Mouse (Mus musculus) kidney, adult 18-20 months (tissue): ENCODE results near the gene Homer2.

ENCODE experiments used
- DNase-seq: peaks from one replicate; pipeline ENCODE4 v3.0.0; 2021

Homer2 gene

DNA sequence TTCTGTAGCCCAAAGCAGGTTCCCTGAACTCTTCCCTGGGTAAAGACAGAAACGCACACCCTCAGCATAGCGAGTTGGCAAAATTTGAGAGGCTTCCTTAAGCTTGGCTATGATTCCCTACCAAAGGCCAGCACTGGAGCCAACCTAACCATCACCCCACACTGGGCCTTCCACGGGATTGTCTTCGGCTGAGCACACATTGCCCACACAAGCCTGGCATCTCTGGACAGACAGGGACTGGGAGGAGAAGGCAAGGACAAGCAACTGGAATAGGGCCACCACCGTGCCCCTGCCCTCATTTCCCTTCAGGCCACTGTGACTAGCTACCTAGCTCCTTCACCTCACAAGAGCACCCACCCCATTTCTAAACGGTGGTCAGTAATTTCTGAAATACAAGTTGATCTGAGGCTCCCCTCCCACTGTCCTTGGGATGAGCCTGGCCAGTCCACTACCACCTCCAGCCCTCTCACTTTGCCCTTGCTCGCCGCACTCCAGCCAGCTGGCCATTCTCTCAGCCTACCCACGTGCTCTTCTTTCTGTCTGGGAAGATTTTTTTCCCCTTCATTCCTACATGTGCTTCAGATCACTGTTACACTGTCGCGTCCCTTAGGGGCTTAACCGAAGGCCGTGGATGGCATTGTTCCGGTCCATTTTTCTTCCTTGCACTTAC is at the start of gene Homer2:
Gene Homer2 (minus strand): TSS at position 57 of the 670 bp plus-strand sequence.
- no peak for DNase-seq

DNA sequence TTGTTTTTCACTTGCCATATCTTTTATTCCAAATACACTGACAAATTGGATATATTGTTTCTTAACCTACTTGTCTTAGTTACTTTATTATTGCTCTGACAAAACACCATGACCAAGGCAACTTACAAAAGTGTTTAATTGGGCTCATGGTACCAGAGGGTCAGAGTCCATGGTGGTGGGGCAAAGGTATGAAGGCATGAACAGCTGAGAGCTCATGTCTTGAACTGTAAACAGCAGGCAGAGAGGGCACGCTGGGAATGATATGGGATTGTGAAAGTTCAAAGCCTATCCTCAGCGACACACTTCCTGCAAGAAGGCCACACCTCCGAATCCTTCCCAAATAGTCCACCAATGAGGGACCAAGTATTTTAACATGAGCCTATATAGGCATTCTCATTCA is 40.6 kb upstream of the Homer2 start:
- DNase-seq: no peak

DNA sequence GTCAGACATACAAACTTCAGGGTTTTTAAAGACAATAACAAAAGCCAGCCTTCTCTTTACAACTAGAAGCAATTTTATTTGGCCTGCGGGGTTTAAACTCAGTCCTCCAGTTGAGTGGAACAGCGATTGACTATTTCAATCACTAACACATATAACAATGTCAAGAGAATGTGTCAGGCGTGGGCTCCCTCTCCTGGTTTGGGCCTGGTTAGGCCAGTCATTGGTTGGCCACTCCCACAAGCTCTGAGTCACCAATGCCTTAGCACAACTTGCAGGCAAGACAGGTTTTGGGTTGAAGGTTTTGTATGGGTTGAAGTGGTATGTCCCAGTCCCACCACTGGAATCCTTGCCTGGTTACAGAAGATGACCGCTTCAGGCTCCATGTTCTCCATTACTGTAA is 36.8 kb upstream of the Homer2 start:
- no peak for DNase-seq

DNA sequence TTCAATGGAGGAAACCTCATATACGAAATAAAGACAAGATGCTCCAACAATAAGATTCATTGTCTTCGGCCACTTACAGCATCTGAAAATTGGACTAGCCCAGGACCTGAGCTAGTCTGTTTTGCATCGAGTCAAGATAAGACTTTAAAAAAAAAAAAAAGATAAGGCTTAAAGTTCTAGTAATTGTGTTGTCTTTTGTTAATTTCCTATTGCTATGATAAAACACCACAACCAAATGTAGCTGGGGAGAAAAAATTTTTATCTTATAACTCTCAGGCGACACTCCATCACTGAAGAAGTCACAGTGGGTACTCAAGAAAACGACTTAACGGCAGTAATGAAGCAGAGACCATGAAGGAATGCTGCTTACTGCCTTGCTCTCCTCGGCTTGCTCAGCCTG is 32.7 kb upstream of the Homer2 start:
- no peak for DNase-seq

DNA sequence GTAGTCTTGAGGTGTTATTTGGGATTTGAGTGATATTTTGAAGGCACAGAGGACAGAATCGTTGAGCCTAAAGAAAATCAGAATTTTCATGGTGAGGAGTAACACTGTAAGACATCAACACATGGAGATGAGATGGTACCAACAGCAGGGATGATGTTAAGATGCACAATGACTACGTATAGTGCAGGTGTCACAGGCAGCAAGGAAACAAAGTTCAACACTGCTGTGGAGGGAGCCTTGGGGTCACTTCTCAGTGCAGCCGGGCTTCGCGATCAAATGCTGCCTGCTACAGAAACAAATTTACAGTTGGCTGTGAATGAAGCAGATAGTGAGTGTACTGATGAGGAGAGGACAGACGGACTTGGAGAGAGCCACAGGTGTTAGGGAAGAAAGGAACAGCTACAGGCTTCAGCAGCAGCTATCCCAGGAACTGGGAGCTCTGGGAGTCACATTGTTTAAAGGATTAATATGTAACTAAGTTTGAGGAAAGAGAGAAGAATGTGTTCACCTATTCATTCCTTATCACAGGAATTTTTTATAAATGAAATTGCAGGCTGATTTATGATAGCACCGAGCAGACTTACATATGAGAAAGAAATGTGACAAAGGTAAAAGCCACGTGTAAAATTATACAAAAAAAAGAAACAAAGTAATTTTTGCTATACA is 31.5 kb upstream of the Homer2 start:
- no peak for DNase-seq

DNA sequence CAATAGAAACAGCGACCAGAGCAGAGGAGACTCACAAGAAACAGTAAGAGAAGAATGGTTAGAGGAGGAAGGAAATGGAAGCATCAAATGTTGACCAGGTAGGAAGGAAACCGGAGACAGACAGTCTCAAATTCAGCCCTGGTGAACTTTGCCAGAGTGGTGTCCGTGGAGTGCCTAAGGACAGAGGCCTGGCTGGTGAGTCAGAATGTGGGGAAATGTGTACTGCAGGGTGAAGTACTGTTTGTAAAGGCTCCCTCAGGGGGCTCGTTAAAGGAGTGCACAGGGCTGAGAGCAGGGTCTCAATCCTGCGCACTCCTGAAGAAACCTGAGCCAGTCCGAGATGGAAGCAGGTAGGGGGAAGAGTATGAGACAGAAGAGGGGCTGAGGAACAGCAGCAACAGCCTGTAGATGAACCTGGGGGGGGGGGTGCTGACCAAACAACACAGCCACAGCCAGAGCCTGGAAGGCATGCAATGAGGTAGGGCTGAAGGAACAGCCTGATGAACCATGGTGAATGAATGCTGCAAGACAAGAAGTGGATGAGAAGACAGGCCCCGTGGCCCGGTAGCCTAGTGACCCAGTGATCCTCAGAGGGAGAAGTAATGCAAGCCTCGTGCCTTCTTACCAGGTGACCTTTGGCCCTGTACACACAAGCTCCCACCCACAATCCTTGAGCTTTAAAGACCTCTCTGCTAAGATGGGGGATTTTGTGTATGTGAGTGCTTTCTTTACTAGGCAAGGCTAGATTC is 28.1 kb upstream of the Homer2 start:
- DNase-seq: no peak

DNA sequence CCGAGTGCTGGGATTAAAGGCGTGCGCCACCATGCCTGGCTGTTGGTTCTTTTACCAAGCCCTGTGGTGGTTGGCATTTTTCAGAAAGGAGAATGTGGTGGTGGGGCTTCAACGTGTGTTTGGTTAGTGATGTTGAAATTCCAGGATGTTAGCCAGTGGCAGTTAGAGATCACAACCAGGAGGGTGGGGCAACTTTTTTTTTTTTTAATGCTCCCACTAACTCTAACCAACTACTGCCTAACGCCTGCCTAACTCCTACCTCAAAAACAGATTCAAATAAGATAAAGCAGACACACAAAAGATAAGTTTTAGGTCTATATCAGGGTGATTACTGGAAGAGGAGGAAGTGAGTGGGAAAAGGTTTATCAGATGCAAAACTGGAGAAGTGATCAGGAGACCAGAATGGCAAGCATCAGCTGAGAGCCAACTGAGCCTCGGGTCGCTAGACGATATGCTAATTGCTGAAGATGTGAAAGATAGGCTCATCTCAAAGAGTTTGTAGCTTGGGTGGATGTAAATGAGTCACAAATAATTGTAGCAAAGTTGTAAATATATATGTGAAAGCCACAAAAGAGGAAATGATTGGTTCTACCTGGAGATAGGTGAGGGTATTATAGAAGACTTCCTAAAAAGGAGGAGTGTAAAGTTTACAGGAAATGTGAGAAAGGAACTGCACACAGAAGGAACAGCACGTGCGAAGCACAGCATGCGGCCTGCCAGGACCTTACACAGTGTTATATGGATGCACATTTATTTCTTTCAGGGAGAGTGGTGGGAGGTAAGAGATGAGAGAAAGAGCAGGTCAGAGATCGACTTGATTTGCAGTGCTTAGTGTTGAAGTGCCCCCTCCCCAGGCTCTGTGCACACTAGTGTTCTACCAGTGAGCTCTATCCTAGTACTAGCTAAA is 25.1 kb upstream of the Homer2 start:
- no peak for DNase-seq

DNA sequence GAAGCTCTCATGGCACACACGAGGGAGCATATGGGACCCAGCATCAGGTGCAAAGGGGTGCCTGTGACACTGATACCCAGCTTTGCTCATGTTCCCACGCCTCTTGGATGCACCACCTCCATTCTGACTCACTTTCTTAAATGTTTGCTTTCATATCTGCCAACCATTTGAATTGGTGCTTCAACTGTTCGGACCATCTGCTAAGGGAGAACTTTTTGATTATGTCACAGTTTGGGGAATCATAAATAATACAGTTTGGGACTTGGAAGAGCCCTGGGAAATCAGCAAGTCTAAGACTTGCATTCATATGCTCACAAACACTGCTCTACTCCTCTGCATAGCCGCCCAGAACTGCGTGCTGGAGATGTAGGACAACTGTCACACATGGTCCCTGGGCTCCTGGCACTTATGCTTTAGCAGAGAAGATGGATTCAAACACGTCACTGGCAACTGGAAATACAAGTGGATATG is 23.9 kb upstream of the Homer2 start:
- DNase-seq: no peak

DNA sequence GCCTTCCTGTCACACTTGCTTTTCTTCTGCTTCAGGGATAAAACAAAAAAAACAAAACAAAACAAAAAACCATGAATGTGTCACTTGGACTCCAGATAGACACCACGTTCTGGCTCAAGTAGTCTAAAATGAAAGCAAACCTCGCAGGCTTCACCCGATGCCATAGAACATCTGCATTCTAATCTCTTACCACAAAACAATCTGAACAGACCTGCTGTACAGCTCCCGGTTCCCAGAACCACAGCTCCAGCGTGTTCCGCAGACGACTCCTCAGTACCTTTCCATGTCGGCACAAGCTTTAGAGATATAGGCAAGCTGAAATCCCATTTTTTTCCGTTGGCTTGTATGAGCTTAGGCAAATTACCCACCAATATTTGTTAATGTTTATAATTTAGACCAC is 22.5 kb upstream of the Homer2 start:
- DNase-seq: no peak

DNA sequence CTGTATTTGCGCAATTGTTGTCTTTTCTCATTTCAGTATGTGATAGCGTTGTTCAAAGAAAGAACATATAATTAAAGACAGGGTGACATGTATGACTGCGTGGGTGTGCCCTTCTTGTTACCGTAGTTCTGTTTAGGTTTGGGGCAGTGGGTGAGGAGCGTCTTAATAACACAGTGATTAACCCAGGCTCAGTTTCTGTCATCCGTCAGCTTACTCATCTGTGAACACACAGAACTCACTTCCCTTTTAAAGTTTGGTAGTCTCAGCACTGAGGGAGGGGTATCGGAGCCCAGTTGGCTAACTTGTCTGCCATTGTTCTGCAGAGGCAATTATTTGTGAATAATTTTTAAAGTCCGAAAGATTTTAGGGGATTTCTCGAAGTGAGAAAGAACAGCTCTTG is 20.4 kb upstream of the Homer2 start:
- no peak for DNase-seq

DNA sequence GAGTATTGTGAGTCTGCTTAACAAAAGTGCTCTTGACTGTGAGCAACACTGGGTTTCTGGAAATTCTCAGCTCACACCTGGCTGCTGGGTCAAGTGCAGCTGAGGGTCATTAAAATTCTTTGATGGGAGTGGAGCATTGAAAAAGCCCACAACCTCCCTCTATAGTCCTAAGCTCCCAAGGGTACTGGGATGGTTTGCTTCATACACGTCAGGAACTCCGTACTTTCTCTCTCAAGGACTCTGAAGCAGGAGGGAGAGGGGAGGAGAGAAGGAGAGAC is 19.3 kb upstream of the Homer2 start:
- no peak for DNase-seq

DNA sequence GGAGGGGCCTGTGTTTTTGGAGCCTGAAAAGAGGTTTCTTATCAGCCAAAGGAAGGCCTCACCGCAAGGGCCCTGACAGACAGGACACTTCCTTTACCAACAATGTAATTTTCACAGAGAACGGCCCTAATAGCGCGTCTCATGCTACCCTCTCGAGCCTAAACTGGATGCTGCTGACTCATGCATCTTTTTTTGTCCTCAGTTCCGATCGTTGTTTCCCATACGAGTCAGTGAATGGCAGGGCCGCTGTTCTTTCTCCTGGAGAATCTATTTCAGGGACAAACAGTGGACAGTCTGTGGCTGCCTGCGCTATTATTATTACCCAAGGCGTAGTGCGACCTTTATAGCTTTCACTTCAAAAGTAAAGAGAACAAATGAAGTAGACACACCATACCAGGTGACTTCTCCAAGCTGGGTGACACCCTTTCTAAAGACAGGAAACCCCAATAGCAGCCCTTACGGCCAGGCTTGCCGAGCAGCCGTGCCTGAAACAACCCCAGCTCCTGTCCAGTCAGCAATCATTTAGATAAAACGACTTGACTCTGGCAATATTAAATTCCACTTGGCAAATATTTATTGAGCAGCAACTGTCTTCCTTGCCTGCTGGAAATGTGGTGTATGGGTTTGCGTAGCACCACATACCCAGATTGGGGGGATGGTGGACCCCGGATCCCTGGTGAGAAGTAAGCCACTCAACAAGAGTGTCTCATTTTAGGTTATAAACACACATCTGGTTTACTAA is 18.8 kb upstream of the Homer2 start:
- no peak for DNase-seq

DNA sequence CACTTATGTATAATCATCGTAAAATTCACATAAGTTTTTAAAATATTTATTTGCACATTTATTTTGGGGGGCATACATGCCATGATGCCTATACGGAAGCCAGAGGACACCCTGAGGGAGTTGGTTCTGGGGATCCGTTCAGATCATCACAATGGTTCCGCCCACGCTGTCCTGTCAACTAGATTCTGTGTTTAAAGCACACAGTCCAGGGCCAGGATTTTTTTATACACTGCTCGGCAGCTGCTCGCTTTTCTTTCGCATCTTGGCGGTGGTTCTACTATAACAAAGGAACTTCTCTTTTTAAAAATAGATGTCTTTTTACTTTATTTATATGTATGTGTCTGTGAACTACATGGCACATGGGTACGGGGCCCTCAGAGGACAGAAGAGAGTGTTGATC is 16.5 kb upstream of the Homer2 start:
- no peak for DNase-seq

DNA sequence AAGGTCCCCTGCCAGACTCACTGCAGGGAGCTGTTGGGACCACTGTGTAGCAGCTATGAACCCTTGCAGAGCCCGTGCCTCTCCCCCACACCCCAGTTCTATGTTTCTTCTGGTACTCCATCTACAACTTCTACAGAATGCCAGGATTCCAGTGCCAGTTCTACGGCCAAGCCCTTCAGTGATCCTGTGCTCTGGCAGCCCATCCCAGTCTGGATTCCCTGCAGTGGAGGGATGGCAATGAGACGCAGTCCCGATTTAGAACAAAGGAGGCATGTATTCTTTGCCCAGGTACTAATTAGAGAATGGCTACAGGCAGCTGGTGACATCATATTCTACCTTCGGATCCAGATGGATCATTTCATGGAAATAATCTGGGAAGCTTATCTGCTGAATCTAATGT is 13.9 kb upstream of the Homer2 start:
- DNase-seq: no peak

DNA sequence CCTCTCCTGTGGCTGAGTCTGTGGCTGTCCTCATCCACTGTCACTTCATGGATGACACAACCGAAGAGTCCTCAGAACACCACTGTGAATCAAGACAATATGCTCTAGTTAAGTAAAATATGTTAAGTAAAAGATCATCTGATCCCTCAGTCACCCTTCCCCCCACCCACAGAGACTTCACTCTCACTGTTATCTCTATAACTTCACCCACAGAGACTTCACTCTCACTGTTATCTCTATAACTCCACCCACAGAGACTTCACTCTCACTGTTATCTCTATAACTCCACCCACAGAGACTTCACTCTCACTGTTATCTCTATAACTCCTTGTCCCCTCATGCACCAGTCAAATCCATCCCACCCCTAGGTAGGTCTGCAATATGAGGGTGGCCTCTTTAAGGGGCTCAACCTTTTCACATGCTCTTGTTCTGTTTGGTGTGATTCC is 11.9 kb upstream of the Homer2 start:
- DNase-seq: no peak

DNA sequence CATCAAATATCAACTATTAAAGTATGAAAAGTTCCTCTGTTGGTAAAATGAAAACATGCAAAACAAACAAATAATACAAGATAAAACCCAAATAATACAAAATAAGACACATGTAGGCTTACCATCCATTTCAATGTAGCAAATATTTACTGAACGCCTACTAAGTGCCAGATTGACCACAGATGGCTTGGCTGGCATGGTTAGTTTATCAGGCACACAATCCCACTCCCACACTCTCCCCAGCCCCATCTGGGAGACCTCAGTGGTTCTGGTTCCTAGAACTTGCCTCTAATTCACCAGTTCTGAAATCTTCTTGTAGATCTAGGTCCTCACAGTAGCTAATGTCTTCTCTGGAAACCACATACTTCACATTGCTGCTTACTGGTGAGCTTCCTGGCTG is 11.3 kb upstream of the Homer2 start:
- DNase-seq: no peak

DNA sequence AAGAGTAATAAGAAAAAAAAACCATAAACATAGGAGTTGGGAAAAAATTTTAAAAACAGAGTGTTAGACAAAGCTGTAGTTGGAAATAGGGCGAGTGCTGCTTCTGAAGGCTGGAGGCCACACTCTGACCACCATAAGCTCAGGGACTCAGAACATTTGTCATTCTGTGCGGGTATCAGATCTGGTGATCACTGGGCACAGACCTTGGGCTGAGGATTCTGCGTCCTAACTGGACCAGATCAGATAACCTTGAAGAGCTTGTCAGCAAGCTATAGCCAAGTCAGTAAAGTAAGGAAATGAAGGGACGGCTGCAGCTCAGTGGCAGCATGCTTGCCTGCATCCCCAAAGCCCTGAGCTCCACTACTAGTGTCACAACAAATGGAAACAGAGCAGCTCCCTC is 2.8 kb upstream of the Homer2 start:
- DNase-seq: no peak

DNA sequence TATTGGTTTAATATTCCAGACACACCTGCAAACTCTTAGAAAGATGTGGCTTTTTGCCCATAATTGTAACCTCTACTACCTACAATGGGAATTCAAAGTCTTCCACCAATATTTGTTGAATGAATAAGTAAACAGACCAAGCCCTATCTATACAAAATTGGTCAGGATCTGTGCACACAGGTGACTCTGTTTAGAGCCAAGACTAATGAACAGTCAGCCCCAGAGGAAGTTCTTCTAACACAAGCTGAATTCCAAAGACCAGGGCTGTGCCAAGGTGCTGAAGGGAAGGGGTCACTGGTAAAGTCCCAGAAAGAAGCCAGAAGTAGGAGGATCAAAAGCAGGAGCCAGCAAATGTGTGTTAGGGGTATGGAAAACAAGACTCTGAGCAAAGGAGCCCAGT is 838 bp upstream of the Homer2 start:
- DNase-seq: no peak

DNA sequence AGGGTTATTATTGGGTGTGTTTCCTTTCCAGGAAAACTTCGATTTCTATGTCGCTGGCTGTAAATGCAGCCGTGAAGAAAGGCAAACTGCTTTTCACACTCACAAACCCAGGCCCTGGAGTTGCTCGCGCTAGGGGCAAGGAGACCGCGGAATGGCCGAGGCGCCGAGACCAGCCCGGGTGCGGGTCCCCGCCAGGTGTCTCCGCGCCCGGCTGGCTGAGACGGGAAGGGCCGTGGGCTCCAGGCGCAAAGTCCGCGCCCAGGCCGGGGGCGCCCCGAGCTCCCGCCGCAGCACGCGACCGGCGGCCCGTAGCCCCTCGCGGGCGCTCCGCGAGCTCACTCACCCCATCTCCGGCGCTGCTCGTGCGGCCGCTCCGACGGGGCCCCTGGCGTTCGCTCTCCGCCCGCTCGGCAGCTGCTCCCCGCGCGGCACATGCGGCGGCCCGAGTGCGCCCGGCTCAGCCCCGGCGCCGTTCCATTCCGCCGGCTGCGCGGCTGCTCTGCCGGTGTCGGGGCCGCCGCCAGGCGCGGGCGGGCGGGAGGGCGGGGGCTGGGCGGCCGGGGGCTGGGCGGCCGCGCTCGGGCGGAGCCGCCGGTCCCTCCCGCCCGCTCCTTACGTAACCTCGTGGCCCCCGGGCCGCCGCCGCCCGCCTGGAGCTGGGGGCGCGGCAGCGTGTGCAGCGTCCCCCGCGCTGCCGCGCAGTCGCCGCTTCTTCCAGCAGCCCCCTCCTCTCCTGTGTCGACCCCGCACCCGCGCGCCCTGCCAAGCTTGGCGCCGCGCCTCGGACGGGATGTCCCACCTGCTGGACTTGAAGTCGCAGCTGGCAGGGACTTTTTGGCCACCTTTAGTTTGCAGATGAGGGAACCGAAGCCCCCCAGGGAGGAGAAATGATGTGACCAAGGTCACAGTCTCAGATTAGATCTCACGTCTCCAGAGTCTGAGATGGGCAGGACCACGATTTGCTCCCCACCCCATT is 623 bp downstream of the Homer2 start:
- peak; percentile 34 for DNase-seq

DNA sequence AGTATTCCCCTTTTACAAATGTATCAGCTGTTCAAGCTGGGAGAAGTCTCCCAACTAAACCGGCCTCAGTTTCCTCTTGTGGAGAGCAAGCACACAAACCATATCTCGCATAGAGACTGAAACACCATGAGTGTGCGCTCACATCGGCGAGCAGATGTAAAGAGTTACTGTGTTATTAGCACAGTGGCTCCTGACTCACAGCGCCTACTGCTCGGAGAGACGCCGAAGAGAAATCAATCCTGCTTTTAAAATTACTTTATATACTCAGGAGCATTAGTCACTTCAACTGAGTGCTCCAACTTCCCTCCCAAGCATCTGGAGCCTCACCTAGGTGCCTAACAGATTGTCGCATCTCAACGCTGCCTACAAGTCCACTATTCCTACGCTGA is 1.3 kb downstream of the Homer2 start:
- no peak for DNase-seq

DNA sequence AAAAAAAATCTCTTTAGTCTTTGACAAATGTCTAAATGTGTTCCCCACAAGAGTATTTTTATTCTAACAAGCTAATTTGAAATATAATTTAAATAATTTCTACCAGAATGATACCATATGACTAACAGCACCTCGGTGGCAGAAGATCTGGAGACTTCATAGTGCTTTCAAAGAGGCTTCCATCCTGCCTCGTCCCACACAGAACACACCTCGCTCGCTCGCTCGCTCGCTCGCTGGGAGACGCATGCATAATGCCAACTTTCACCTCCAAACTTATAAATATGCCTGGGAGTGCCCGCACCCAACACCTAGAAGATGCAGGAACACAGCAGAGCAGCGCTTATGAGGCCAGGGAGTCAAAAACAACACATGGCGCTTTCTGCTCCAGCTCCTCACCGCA is 9.0 kb downstream of the Homer2 start:
- DNase-seq: no peak
